Mouse (Mus musculus): ENCODE results near the gene Selenbp1.

- TF ChIP-seq POLR2A (IDR thresholded peaks at IDR 0.05; ENCODE audit: extremely low read depth, insufficient read depth, low read length) = no peak
- no peak for TF ChIP-seq CTCF (IDR thresholded peaks at IDR 0.05; ENCODE audit: low read depth, low read length)
Observed at GRCm38 (mm10) chr3:94952806-94953205, 19.9 kb downstream of the Selenbp1 start.
